Mouse (Mus musculus) heart, postnatal 0 days (tissue): ENCODE measurements around the gene Bcor. TPM values are rescaled to one million over a fixed set of nuclear protein-coding genes. Genes with fewer than 3 reads are reported as not detected.

Experiments
- ATAC-seq: fragments of 200-750 bp; cut with Nextera tagmentation; 2 replicates; pipeline ENCODE4 v1.8.0; 2017; ENCODE audit warnings: low read depth, moderate number of reproducible peaks, moderate library complexity; ENCODE audit not compliant: insufficient read depth
- DNase-seq: peaks from one replicate; pipeline ENCODE4 v3.0.0-alpha.2; 2016; ENCODE audit warnings: low spot score
- H3K27ac ChIP-seq: fragments of 300-500 bp; sonication (generic); 2 replicates; pipeline ENCODE4 v1.5.1; 2014; ENCODE audit warnings: low read depth, mild to moderate bottlenecking
- H3K27me3 ChIP-seq: fragments of 300-500 bp; sonication (generic); 2 replicates; pipeline ENCODE4 v1.6.1; 2014; ENCODE audit warnings: low read length, mixed read lengths; ENCODE audit not compliant: control insufficient read depth, insufficient read depth
- H3K36me3 ChIP-seq: fragments of 300-500 bp; sonication (generic); replicated peaks from 2 replicates; pipeline ENCODE4 v1.6.1; 2014; ENCODE audit warnings: low read length, mixed read lengths; ENCODE audit not compliant: control insufficient read depth, insufficient read depth
- H3K4me1 ChIP-seq: fragments of 300-500 bp; sonication (generic); 2 replicates; pipeline ENCODE4 v1.6.1; 2014; ENCODE audit warnings: antibody characterized with exemption; ENCODE audit not compliant: control insufficient read depth, insufficient read depth
- H3K4me2 ChIP-seq: fragments of 300-500 bp; sonication (generic); 2 replicates; pipeline ENCODE4 v1.6.1; 2014; ENCODE audit warnings: low read depth, mild to moderate bottlenecking, low read length, moderate library complexity
- H3K4me3 ChIP-seq: fragments of 300-500 bp; sonication (generic); 2 replicates; pipeline ENCODE4 v1.5.1; 2014; ENCODE audit warnings: low read depth, low read length
- H3K9ac ChIP-seq: fragments of 300-500 bp; sonication (generic); replicated peaks from 2 replicates; pipeline ENCODE4 v1.6.1; 2014; ENCODE audit warnings: low read depth, low read length, mixed read lengths
- H3K9me3 ChIP-seq: fragments of 300-500 bp; sonication (generic); replicated peaks from 2 replicates; pipeline ENCODE4 v1.6.1; 2016; ENCODE audit warnings: low read length; ENCODE audit not compliant: control insufficient read depth
- CTCF ChIP-seq: IDR thresholded peaks from 2 replicates; pipeline ENCODE4 v1.5.1; 2016; ENCODE audit warnings: antibody characterized with exemption, control low read depth, low read depth
- EP300 ChIP-seq: IDR thresholded peaks from 2 replicates; pipeline ENCODE4 v1.6.1; 2016; ENCODE audit warnings: antibody characterized with exemption, low read depth
- WGBS: fragments of 180-500 bp; shearing (Covaris S2); extraction: QIAGEN DNeasy Blood & Tissue Kit; methylation state at CpG from one replicate; pipeline ENCODE4 v1.1.7; 2014; 5-methylcytosine and 5-hydroxymethylcytosine counted together
- polyA plus RNA-seq: library from polyadenylated mRNA; unstranded; fragments of >200 nt; fragmentation: Nextera tagmentation; extraction: Ambion mirVana; gene quantifications from 2 replicates; pipeline ENCODE4 v1.2.1, GENCODE M21; 2015
- total RNA-seq: library from RNA; depleted of rRNA; stranded (reverse); fragments of >200 nt; gene quantifications from 2 replicates; pipeline ENCODE4 v1.2.3, GENCODE M21; 2014; ENCODE audit warnings: low replicate concordance

The Bcor gene
- total and polyA plus RNA-seq, 2 experiments from 2014 or later: 8.9 to 25.7 TPM

- DNase-seq (no peak), ATAC-seq (no peak)
- H3K27ac ChIP-seq: no peak overlapping the region
- H3K4me1 ChIP-seq: no peaks in the 10 kb centered on the region
- 58% methylated on average over 4 of the region's 4 CpGs for WGBS
- H3K4me3 ChIP-seq: no peak overlapping the region
- TF ChIP-seq CTCF (no peak), EP300 (no peak)
- H3K4me2 ChIP-seq: no peak overlapping the region
- no peak overlapping the region for H3K9ac ChIP-seq
- H3K9me3 ChIP-seq: no peaks in the 10 kb centered on the region
- no peaks in the 10 kb centered on the region for H3K27me3 ChIP-seq
- H3K36me3 ChIP-seq: no peaks in the 10 kb centered on the region
Observed at GRCm38 (mm10) chrX:12189511-12189910, 29.4 kb upstream of the Bcor start.

- no peaks in the 10 kb centered on the region for H3K36me3 ChIP-seq
- no peak overlapping the region for H3K9ac ChIP-seq
- DNase-seq (peak; percentile 37), ATAC-seq (no peak)
- H3K27ac ChIP-seq: no peak overlapping the region
- H3K4me2 ChIP-seq: no peak overlapping the region
- no peaks in the 10 kb centered on the region for H3K4me1 ChIP-seq
- WGBS: 53% methylated on average over 16 of the region's 16 CpGs
- no peak for TF ChIP-seq EP300
- TF ChIP-seq CTCF: no peak
- H3K27me3 ChIP-seq: no peaks in the 10 kb centered on the region
- H3K4me3 ChIP-seq: no peak overlapping the region
- H3K9me3 ChIP-seq: no peaks in the 10 kb centered on the region
Observed at GRCm38 (mm10) chrX:12175198-12175960, 15.2 kb upstream of the Bcor start.

DNA sequence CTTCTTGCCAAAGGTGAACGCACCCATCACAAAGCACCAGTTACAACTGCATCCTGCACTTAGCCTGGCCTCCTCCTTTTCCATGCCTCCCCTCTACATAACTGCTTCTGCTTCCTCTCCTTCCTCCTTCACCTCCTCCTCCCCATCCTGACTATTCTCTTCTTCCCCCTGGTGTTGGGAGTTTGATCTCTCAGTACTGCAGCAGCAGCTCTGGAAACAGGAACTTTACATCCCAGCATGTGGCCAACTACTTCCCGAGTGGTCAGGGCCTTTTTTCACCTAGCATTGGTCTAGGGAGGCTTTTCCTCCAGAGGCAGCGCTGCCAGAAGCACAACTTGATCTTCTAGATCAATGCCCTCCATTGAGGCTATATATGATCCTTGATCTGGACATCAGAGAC, 10.0 kb upstream of the Bcor start:
- ATAC-seq (no peak), DNase-seq (no peak)
- WGBS: 29% methylated on average over 3 of the region's 3 CpGs
- Histone ChIP-seq H3K9me3 (no peaks in the 10 kb centered on the region), H3K27ac (no peak overlapping the region), H3K36me3 (no peaks in the 10 kb centered on the region), H3K27me3 (no peaks in the 10 kb centered on the region), H3K4me3 (no peak overlapping the region), H3K4me2 (no peak overlapping the region), H3K9ac (no peak overlapping the region), H3K4me1 (no peaks in the 10 kb centered on the region)
- TF ChIP-seq CTCF (no peak), EP300 (no peak)

DNA sequence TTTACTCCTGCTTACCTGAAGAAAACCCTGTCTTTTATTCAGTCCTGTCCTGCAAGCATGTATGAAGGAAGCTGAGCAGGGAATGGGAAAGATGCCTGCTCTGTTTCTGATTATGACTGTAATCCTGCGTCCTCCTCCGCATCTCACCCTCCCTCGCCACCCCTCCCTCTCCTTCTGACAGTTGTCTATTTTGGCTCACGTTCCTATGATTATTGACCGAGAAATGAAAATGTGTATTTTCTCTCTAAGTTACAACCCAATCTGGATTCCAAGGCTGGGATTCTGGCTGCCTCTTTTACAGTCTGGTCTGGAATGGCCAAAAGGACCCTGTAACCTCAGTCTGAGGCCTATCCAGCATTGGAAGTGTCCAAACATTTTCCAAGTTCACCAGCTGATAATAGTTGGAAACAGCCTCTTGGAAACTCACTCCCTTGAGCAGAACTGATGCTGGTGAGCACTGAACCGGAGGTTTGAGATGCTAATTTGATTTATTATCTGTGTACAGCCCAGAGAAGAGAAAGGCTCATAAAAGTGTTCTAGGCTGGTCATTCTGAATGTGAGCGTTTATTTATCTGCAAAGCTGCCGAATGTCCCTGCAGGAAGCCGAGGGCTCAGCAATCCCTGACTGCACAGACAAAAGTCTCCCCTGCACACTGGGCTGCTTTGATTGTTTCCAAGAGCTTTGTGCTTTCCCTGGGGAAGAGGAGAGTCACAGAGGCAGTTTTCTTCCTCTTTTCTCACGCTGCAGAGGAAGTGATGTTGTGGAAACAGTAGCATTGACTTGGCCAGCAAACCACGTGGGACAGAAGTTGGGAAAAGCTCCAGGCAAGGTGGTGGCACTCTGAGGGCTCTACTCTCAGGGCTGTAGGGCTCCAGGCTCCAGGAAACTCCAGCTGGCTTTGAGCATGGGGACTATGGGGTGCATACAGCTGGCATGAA, 4.7 kb upstream of the Bcor start:
- ATAC-seq (peak; percentile 60), DNase-seq (peak; percentile 49)
- no peak overlapping the region for H3K9ac ChIP-seq
- no peaks in the 10 kb centered on the region for H3K9me3 ChIP-seq
- WGBS: 45% methylated on average over 11 of the region's 11 CpGs
- H3K27ac ChIP-seq: peak overlapping the region; percentile 61
- no peak overlapping the region for H3K4me3 ChIP-seq
- no peaks in the 10 kb centered on the region for H3K36me3 ChIP-seq
- no peak overlapping the region for H3K4me2 ChIP-seq
- no peaks in the 10 kb centered on the region for H3K4me1 ChIP-seq
- H3K27me3 ChIP-seq: no peaks in the 10 kb centered on the region
- TF ChIP-seq CTCF: no peak
- 0 out of 2 replicates have a peak, but pooled peaks have one; percentile 25 for TF ChIP-seq EP300

DNA sequence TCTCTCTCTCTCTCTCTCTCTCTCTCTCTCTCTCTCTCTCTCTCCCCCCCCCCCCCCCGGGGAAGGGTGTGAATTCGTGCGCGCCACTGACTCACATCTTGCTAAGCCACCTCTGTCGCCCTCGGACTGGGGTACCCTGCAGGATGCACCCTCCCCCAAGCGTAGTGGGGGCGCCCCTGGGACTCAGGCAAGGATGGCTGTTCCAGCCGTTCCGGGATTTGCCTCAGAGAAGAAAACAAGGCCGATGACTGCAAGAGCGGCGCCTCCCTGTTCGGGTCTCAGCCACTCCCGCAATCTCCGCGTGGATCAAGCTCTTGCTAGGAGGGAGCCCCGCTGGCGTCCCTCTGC, 647 bp downstream of the Bcor start:
- DNase-seq (no peak), ATAC-seq (peak; percentile 3; the same call in 1 of the 2 replicates)
- Histone ChIP-seq H3K9ac (peak overlapping the region; percentile 60), H3K27me3 (no peaks in the 10 kb centered on the region), H3K36me3 (no peaks in the 10 kb centered on the region), H3K4me2 (peak overlapping the region; percentile 83), H3K4me3 (peak overlapping the region; percentile 54), H3K4me1 (0 out of 2 replicates have a peak, but pooled peaks cover 9% of the 10 kb centered on the region), H3K9me3 (no peaks in the 10 kb centered on the region), H3K27ac (peak overlapping the region; percentile 90)
- TF ChIP-seq CTCF: no peak
- no peak for TF ChIP-seq EP300
- 7% methylated on average over 12 of the region's 19 CpGs for WGBS
